Mouse (Mus musculus) liver, embryonic 14.5 days (tissue): ENCODE measurements at regions not wholly inside any gene's neighbourhood (a gene's known extent, or its start where the extent isn't known, plus 50 kb on each side); places are given as distances from the start of the nearest gene placed in this dataset.

Experiments used
- ATAC-seq: fragments of 200-750 bp; cut with Nextera tagmentation; 2 replicates; pipeline ENCODE4 v1.8.0; 2017; ENCODE audit warnings: moderate number of reproducible peaks, mild to moderate bottlenecking, moderate library complexity; ENCODE audit not compliant: insufficient read depth
- DNase-seq, 3 experiments: peaks; one replicate each; pipeline ENCODE4 v3.0.0-alpha.2; 2012 to 2013; ENCODE audit warnings: low read depth in 3 of 3, low spot score in 3 of 3
- H3K27ac ChIP-seq: fragments of 300-500 bp; sonication (generic); 2 replicates; pipeline ENCODE4 v1.5.1; 2014; ENCODE audit warnings: moderate library complexity, mild to moderate bottlenecking, control low read depth, inconsistent platforms
- H3K27me3 ChIP-seq: fragments of 300-500 bp; sonication (generic); 2 replicates; pipeline ENCODE4 v1.6.1; 2014; ENCODE audit warnings: mild to moderate bottlenecking, low read length, moderate library complexity; ENCODE audit not compliant: control insufficient read depth, insufficient read depth
- H3K36me3 ChIP-seq: fragments of 300-500 bp; sonication (generic); replicated peaks from 2 replicates; pipeline ENCODE4 v1.6.1; 2014; ENCODE audit warnings: low read depth; ENCODE audit not compliant: control insufficient read depth, insufficient read depth
- H3K4me1 ChIP-seq, 2 experiments: fragments of 200-500 bp in 1 of 2; fragments of 300-500 bp in 1 of 2; sonication (generic) in 1 of 2; replicated peaks; 2 replicates each; pipeline ENCODE4 v1.6.1; 2012 to 2014; ENCODE audit warnings: antibody characterized with exemption in 1 of 2, inconsistent platforms in 1 of 2, low read length in 1 of 2; ENCODE audit not compliant: control insufficient read depth in 2 of 2, insufficient read depth in 2 of 2
- H3K4me2 ChIP-seq: fragments of 300-500 bp; sonication (generic); 2 replicates; pipeline ENCODE4 v1.6.1; 2014; ENCODE audit warnings: low read depth, mild to moderate bottlenecking, control low read depth, moderate library complexity
- H3K4me3 ChIP-seq, 2 experiments: fragments of 200-500 bp in 1 of 2; fragments of 300-500 bp in 1 of 2; sonication (generic) in 1 of 2; 2 replicates each; pipeline ENCODE4 v1.5.1; 2012 to 2014; ENCODE audit warnings: low read depth in 2 of 2, low read length in 2 of 2, mild to moderate bottlenecking in 2 of 2, control low read depth in 1 of 2, inconsistent platforms in 1 of 2, moderate library complexity in 1 of 2; ENCODE audit not compliant: insufficient read depth in 1 of 2
- H3K9ac ChIP-seq: fragments of 300-500 bp; sonication (generic); replicated peaks from 2 replicates; pipeline ENCODE4 v1.6.1; 2014; ENCODE audit warnings: mild to moderate bottlenecking, control low read depth, moderate library complexity
- H3K9me3 ChIP-seq: fragments of 300-500 bp; sonication (generic); 2 replicates; pipeline ENCODE4 v1.6.1; 2016; ENCODE audit warnings: low read length, mixed read lengths; ENCODE audit not compliant: control insufficient read depth
- CTCF ChIP-seq: IDR thresholded peaks from 2 replicates; pipeline ENCODE4 v1.5.1; 2016; ENCODE audit warnings: antibody characterized with exemption, low read depth, control low read depth
- EP300 ChIP-seq: IDR thresholded peaks from 2 replicates; pipeline ENCODE4 v1.6.1; 2016; ENCODE audit warnings: antibody characterized with exemption, low read depth
- WGBS: fragments of 180-500 bp; shearing (Covaris S2); extraction: QIAGEN DNeasy Blood & Tissue Kit; methylation state at CpG from one replicate; pipeline ENCODE4 v1.1.7; 2014; ENCODE audit not compliant: insufficient replicate concordance; 5-methylcytosine and 5-hydroxymethylcytosine counted together

DNA sequence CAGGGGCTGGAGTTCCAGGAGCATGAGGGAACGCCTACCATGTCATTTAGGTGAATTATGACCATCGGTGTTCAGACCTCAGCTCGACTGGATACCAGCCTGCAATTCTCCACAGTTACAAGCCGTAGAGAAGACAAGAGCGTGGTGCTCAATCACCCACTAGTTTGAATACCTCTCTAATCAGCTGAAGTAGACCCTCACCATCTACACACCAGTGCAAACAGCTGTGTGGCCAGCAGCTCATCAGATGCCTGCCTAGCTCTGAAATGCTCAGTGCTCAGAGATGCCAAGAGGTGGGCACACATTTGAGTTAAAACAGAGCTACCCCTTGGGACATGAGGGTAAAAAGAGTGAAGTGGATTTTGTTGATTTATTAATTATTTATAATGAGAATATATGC lies 660.2 kb downstream of the Magi1 start:
- Histone ChIP-seq H3K4me2 (no peak overlapping the region), H3K9me3 (no peaks in the 10 kb centered on the region), H3K9ac (no peak overlapping the region), H3K27ac (no peak overlapping the region), H3K27me3 (no peaks in the 10 kb centered on the region), H3K4me1 (no peaks in the 10 kb centered on the region), H3K36me3 (no peaks in the 10 kb centered on the region), H3K4me3 (no peak overlapping the region)
- TF ChIP-seq CTCF (no peak), EP300 (no peak)
- ATAC-seq (no peak), DNase-seq (no peak)
- 50% methylated on average over 5 of the region's 5 CpGs for WGBS

- Histone ChIP-seq H3K9ac (no peak overlapping the region), H3K4me2 (no peak overlapping the region), H3K27me3 (no peaks in the 10 kb centered on the region), H3K4me1 (no peaks in the 10 kb centered on the region), H3K4me3 (no peak overlapping the region), H3K36me3 (no peaks in the 10 kb centered on the region), H3K9me3 (no peaks in the 10 kb centered on the region), H3K27ac (no peak overlapping the region)
- TF ChIP-seq EP300 (no peak), CTCF (no peak)
- ATAC-seq (no peak), DNase-seq (no peak)
Observed at GRCm38 (mm10) chr6:93616926-93617325, 666.8 kb downstream of the Magi1 start.

- Histone ChIP-seq H3K9me3 (no peaks in the 10 kb centered on the region), H3K4me3 (no peak overlapping the region), H3K27me3 (no peaks in the 10 kb centered on the region), H3K36me3 (no peaks in the 10 kb centered on the region), H3K9ac (no peak overlapping the region), H3K4me2 (no peak overlapping the region), H3K4me1 (no peaks in the 10 kb centered on the region), H3K27ac (no peak overlapping the region)
- TF ChIP-seq CTCF (no peak), EP300 (no peak)
- DNase-seq (no peak), ATAC-seq (no peak)
- 68% methylated on average over 2 of the region's 2 CpGs for WGBS
Observed at GRCm38 (mm10) chr6:93600376-93600775, 657.1 kb upstream of the Adamts9 start.

DNA sequence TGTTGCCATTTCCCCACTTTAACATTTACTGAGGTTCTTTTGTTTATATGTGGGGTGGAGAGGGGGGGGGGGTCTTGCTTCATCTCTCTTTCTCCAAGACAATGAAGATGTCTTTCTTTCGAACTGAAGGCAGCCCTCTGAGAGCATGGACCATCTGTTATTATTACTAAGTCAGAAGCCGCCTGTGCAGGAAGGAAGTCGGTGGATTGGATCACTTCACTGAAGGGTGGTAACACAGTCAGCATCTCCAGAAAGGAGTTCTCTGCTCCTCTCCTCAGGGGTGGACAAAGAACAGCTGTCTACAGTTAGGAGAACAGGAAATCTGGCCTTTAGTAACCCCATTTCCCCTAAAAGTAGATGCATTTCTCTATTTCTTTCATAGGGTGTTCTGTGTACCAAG lies 656.1 kb upstream of the Adamts9 start:
- H3K36me3 ChIP-seq = no peaks in the 10 kb centered on the region
- no peak overlapping the region for H3K27ac ChIP-seq
- DNase-seq = no peak
- no peaks in the 10 kb centered on the region for H3K9me3 ChIP-seq
- no peak overlapping the region for H3K4me3 ChIP-seq
- no peaks in the 10 kb centered on the region for H3K4me1 ChIP-seq
- 26% methylated on average over 3 of the region's 3 CpGs for WGBS
- no peak overlapping the region for H3K9ac ChIP-seq
- no peak for ATAC-seq
- TF ChIP-seq CTCF (no peak), EP300 (no peak)
- no peak overlapping the region for H3K4me2 ChIP-seq
- no peaks in the 10 kb centered on the region for H3K27me3 ChIP-seq

GRCm38 (mm10) chr6:93589935-93590334 lies 646.6 kb upstream of the Adamts9 start:
- no peaks in the 10 kb centered on the region for H3K9me3 ChIP-seq
- no peaks in the 10 kb centered on the region for H3K27me3 ChIP-seq
- no peak overlapping the region for H3K27ac ChIP-seq
- no peaks in the 10 kb centered on the region for H3K4me1 ChIP-seq
- WGBS = 69% methylated on average over 2 of the region's 2 CpGs
- DNase-seq (no peak), ATAC-seq (no peak)
- H3K36me3 ChIP-seq = no peaks in the 10 kb centered on the region
- TF ChIP-seq CTCF (no peak), EP300 (no peak)
- H3K9ac ChIP-seq = no peak overlapping the region
- no peak overlapping the region for H3K4me2 ChIP-seq
- no peak overlapping the region for H3K4me3 ChIP-seq

- no peak overlapping the region for H3K4me3 ChIP-seq
- no peak for DNase-seq
- WGBS = 68% methylated on average over 2 of the region's 2 CpGs
- no peaks in the 10 kb centered on the region for H3K36me3 ChIP-seq
- H3K27ac ChIP-seq = no peak overlapping the region
- H3K4me1 ChIP-seq = no peaks in the 10 kb centered on the region
- ATAC-seq = no peak
- H3K4me2 ChIP-seq = no peak overlapping the region
- H3K27me3 ChIP-seq = no peaks in the 10 kb centered on the region
- H3K9me3 ChIP-seq = no peaks in the 10 kb centered on the region
- TF ChIP-seq CTCF (no peak), EP300 (no peak)
- no peak overlapping the region for H3K9ac ChIP-seq
Observed at GRCm38 (mm10) chr6:93586871-93587270, 643.6 kb upstream of the Adamts9 start.
